Mouse (Mus musculus): ENCODE measurements around the gene Was.

DNA sequence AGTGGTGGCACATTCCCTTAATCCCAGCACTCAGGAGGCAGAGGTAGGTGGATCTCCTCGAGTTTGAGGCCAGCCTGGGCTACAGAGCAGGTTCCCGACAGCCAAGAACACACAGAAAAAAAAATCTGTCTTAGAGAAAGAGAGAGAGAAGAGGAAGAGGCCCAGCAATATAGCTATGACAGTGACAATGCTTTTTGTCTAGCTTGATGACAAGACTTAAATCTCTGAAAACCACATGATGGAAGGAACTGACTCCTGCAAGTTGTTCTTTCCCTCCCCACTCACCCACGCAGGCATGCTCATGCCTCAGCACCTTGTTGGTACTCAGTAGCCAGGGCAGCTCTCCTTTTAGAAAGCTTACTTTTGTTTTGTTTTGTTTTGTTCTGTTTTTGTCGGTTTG is 9.1 kb upstream of the Was start:
- TF ChIP-seq POLR2A (IDR thresholded peaks at IDR 0.05; ENCODE audit: borderline replicate concordance, extremely low read depth, low read depth, low read length) (no peak), CTCF (IDR thresholded peaks at IDR 0.05; ENCODE audit: insufficient read depth, low read length) (no peak)

Measured in lung, adult 2 months (tissue).